Mouse (Mus musculus) CH12.LX (cell line): Measurements from ENCODE around the gene Jmjd8. TPM values are rescaled to one million over a fixed set of nuclear protein-coding genes. Genes with fewer than 3 reads are reported as not detected.
A peak's percentile ranks its signal among the peaks of the same experiment; 100 is the strongest.

ENCODE experiments used
- DNase-seq: peaks from one replicate; pipeline ENCODE4 v3.0.0-alpha.2; 2013; ENCODE audit errors: extremely low read depth
- H3K27ac ChIP-seq: 2 replicates; pipeline ENCODE4 v1.5.1; 2012; ENCODE audit warnings: low read depth, mild to moderate bottlenecking, control low read depth, moderate library complexity; ENCODE audit not compliant: insufficient read depth
- H3K27me3 ChIP-seq: replicated peaks from 2 replicates; pipeline ENCODE3; 2012; ENCODE audit warnings: inconsistent platforms
- H3K36me3 ChIP-seq, 2 experiments: replicated peaks in 1 of 2; 2 replicates each; pipeline versions ENCODE3 to v1.6.1; 2012; ENCODE audit warnings: inconsistent platforms in 1 of 2, low read length in 1 of 2, mild to moderate bottlenecking in 1 of 2, mixed read lengths in 1 of 2, moderate library complexity in 1 of 2; ENCODE audit not compliant: control insufficient read depth in 1 of 2, insufficient read depth in 1 of 2
- H3K4me1 ChIP-seq, 2 experiments: 2 replicates each; pipeline ENCODE4 v1.6.1; 2012; ENCODE audit warnings: inconsistent platforms in 1 of 2, moderate library complexity in 1 of 2; ENCODE audit not compliant: insufficient read depth in 2 of 2, control insufficient read depth in 1 of 2
- H3K4me2 ChIP-seq: 2 replicates; pipeline ENCODE4 v1.6.1; 2012; ENCODE audit warnings: low read depth, mild to moderate bottlenecking, control low read depth; ENCODE audit not compliant: poor library complexity, insufficient read depth, severe bottlenecking
- H3K4me3 ChIP-seq, 3 experiments: fragments of 150-350 bp in 1 of 3; sonication (generic) in 1 of 3; replicated peaks in 1 of 3; 2 replicates each; pipeline versions ENCODE3 to v1.5.1; 2011 to 2012; ENCODE audit warnings: low read depth in 2 of 3, low read length in 2 of 3, mild to moderate bottlenecking in 2 of 3, moderate library complexity in 2 of 3, control low read depth in 1 of 3, improper control_type of control experiment in 1 of 3, inconsistent platforms in 1 of 3, mixed read lengths in 1 of 3; ENCODE audit not compliant: poor library complexity in 1 of 3
- H3K79me2 ChIP-seq: replicated peaks from 2 replicates; pipeline ENCODE4 v1.6.1; 2012; ENCODE audit warnings: mild to moderate bottlenecking, moderate library complexity; ENCODE audit not compliant: control insufficient read depth, poor library complexity, insufficient read depth, severe bottlenecking; ENCODE audit errors: extremely low read depth
- H3K9ac ChIP-seq: 2 replicates; pipeline ENCODE4 v1.6.1; 2012; ENCODE audit warnings: low read depth, mild to moderate bottlenecking, control low read depth, moderate library complexity; ENCODE audit not compliant: insufficient read depth
- H3K9me3 ChIP-seq: replicated peaks from 2 replicates; pipeline ENCODE3; 2012; ENCODE audit warnings: low read length, inconsistent platforms, mixed read lengths
- BHLHE40 ChIP-seq: IDR thresholded peaks from 2 replicates; pipeline ENCODE4 v1.6.1; 2011; ENCODE audit warnings: mild to moderate bottlenecking, low read depth, low read length, improper control_type of control experiment
- CHD1 ChIP-seq: IDR thresholded peaks from 2 replicates; pipeline ENCODE4 v1.6.1; 2012; ENCODE audit warnings: low read depth, low read length, improper control_type of control experiment, inconsistent platforms
- CHD2 ChIP-seq: IDR thresholded peaks from 2 replicates; pipeline ENCODE4 v1.6.1; 2011; ENCODE audit warnings: low read length, improper control_type of control experiment
- CTCF ChIP-seq, 2 experiments: IDR thresholded peaks in 1 of 2; conservative IDR thresholded peaks in 1 of 2; 2 replicates each; pipeline ENCODE4 v1.5.1; 2011 to 2012; ENCODE audit warnings: low read depth in 2 of 2, low read length in 2 of 2, improper control_type of control experiment in 1 of 2, inconsistent platforms in 1 of 2, mild to moderate bottlenecking in 1 of 2, moderate library complexity in 1 of 2
- E2F4 ChIP-seq: IDR thresholded peaks from 2 replicates; pipeline ENCODE4 v1.6.1; 2011; ENCODE audit warnings: low read depth, low read length, improper control_type of control experiment; ENCODE audit not compliant: insufficient replicate concordance
- ELF1 ChIP-seq: IDR thresholded peaks from 2 replicates; pipeline ENCODE4 v1.6.1; 2014; ENCODE audit warnings: low read depth, mild to moderate bottlenecking, inconsistent platforms, low read length, improper control_type of control experiment
- EP300 ChIP-seq: IDR thresholded peaks from 2 replicates; pipeline ENCODE4 v1.6.1; 2011; ENCODE audit warnings: low read length, improper control_type of control experiment
- ETS1 ChIP-seq: conservative IDR thresholded peaks from 2 replicates; pipeline ENCODE4 v1.6.1; 2012; ENCODE audit warnings: low read depth, mild to moderate bottlenecking, inconsistent platforms, low read length, improper control_type of control experiment, moderate library complexity
- GABPA ChIP-seq: IDR thresholded peaks from 2 replicates; pipeline ENCODE4 v1.6.1; 2012; ENCODE audit warnings: low read depth, low read length, improper control_type of control experiment, inconsistent platforms; ENCODE audit not compliant: insufficient replicate concordance
- HCFC1 ChIP-seq: IDR thresholded peaks from 2 replicates; pipeline ENCODE4 v1.6.1; 2012; ENCODE audit warnings: low read depth, mild to moderate bottlenecking, inconsistent platforms, low read length, improper control_type of control experiment
- IRF4 ChIP-seq: IDR thresholded peaks from 2 replicates; pipeline ENCODE4 v1.6.1; 2014; ENCODE audit warnings: low read depth, mild to moderate bottlenecking, inconsistent platforms, low read length, improper control_type of control experiment
- JUN ChIP-seq: IDR thresholded peaks from 2 replicates; pipeline ENCODE4 v1.6.1; 2011; ENCODE audit warnings: low read depth, mild to moderate bottlenecking, low read length, improper control_type of control experiment, moderate library complexity; ENCODE audit not compliant: insufficient read depth
- JUND ChIP-seq: conservative IDR thresholded peaks from 2 replicates; pipeline ENCODE4 v1.6.1; 2011; ENCODE audit warnings: low read depth, low read length, improper control_type of control experiment
- KAT2A ChIP-seq: IDR thresholded peaks from 2 replicates; pipeline ENCODE4 v1.6.1; 2012; ENCODE audit warnings: low read length, improper control_type of control experiment, inconsistent platforms; ENCODE audit not compliant: insufficient replicate concordance
- MAFK ChIP-seq: IDR thresholded peaks from 2 replicates; pipeline ENCODE4 v1.6.1; 2011; ENCODE audit warnings: low read length, improper control_type of control experiment; ENCODE audit not compliant: insufficient replicate concordance
- MAX ChIP-seq: IDR thresholded peaks from 2 replicates; pipeline ENCODE4 v1.6.1; 2011; ENCODE audit warnings: low read length, improper control_type of control experiment
- MAZ ChIP-seq: IDR thresholded peaks from 2 replicates; pipeline ENCODE4 v1.6.1; 2012; ENCODE audit warnings: low read depth, mild to moderate bottlenecking, inconsistent platforms, low read length, improper control_type of control experiment, moderate library complexity
- MEF2A ChIP-seq: IDR thresholded peaks from 2 replicates; pipeline ENCODE4 v1.6.1; 2014; ENCODE audit warnings: low read depth, mild to moderate bottlenecking, inconsistent platforms, low read length, improper control_type of control experiment, borderline replicate concordance
- MXI1 ChIP-seq: IDR thresholded peaks from 2 replicates; pipeline ENCODE4 v1.6.1; 2011; ENCODE audit warnings: mild to moderate bottlenecking, low read depth, low read length, improper control_type of control experiment
- MYC ChIP-seq: IDR thresholded peaks from 2 replicates; pipeline ENCODE4 v1.6.1; 2011; ENCODE audit warnings: low read depth, mild to moderate bottlenecking, improper control_type of control experiment, low read length
- NRF1 ChIP-seq: IDR thresholded peaks from 2 replicates; pipeline ENCODE4 v1.6.1; 2014; ENCODE audit warnings: low read depth, mild to moderate bottlenecking, inconsistent platforms, low read length, improper control_type of control experiment, moderate library complexity
- PAX5 ChIP-seq: IDR thresholded peaks from 2 replicates; pipeline ENCODE4 v1.6.1; 2012; ENCODE audit warnings: low read length, inconsistent platforms, mixed read lengths
- POLR2A ChIP-seq: IDR thresholded peaks from 2 replicates; pipeline ENCODE4 v1.6.1; 2011; ENCODE audit warnings: low read depth, mild to moderate bottlenecking, improper control_type of control experiment, low read length
- POLR2AphosphoS2 ChIP-seq: IDR thresholded peaks from 2 replicates; pipeline ENCODE4 v1.6.1; 2011; ENCODE audit warnings: low read depth, low read length, improper control_type of control experiment
- RAD21 ChIP-seq: IDR thresholded peaks from 2 replicates; pipeline ENCODE4 v1.6.1; 2011; ENCODE audit warnings: low read depth, mild to moderate bottlenecking, low read length, improper control_type of control experiment, moderate library complexity
- RCOR1 ChIP-seq: conservative IDR thresholded peaks from 2 replicates; pipeline ENCODE4 v1.6.1; 2012; ENCODE audit warnings: low read depth, mild to moderate bottlenecking, inconsistent platforms, low read length, improper control_type of control experiment
- SIN3A ChIP-seq: IDR thresholded peaks from 2 replicates; pipeline ENCODE4 v1.6.1; 2012; ENCODE audit warnings: low read length, improper control_type of control experiment, inconsistent platforms
- SMC3 ChIP-seq: IDR thresholded peaks from 2 replicates; pipeline ENCODE4 v1.6.1; 2011; ENCODE audit warnings: low read depth, low read length, improper control_type of control experiment
- TBP ChIP-seq: conservative IDR thresholded peaks from 2 replicates; pipeline ENCODE4 v1.6.1; 2011; ENCODE audit warnings: low read depth, low read length, improper control_type of control experiment
- TCF12 ChIP-seq: IDR thresholded peaks from 2 replicates; pipeline ENCODE4 v1.6.1; 2014; ENCODE audit warnings: low read depth, mild to moderate bottlenecking, inconsistent platforms, low read length, improper control_type of control experiment
- UBTF ChIP-seq: IDR thresholded peaks from 2 replicates; pipeline ENCODE4 v1.6.1; 2012; ENCODE audit warnings: low read depth, mild to moderate bottlenecking, inconsistent platforms, low read length, improper control_type of control experiment, moderate library complexity
- USF1 ChIP-seq: IDR thresholded peaks from 2 replicates; pipeline ENCODE4 v1.6.1; 2014; ENCODE audit warnings: low read depth, mild to moderate bottlenecking, inconsistent platforms, low read length, improper control_type of control experiment
- USF2 ChIP-seq: conservative IDR thresholded peaks from 2 replicates; pipeline ENCODE4 v1.6.1; 2011; ENCODE audit warnings: low read depth, low read length, improper control_type of control experiment
- ZC3H11A ChIP-seq: IDR thresholded peaks from 2 replicates; pipeline ENCODE4 v1.6.1; 2012; ENCODE audit warnings: low read depth, mild to moderate bottlenecking, inconsistent platforms, low read length, improper control_type of control experiment
- ZKSCAN1 ChIP-seq: IDR thresholded peaks from 2 replicates; pipeline ENCODE4 v1.6.1; 2012; ENCODE audit warnings: low read depth, inconsistent platforms, low read length, improper control_type of control experiment, borderline replicate concordance
- ZMIZ1 ChIP-seq: IDR thresholded peaks from 2 replicates; pipeline ENCODE4 v1.6.1; 2012; ENCODE audit warnings: low read depth, mild to moderate bottlenecking, inconsistent platforms, low read length, improper control_type of control experiment
- ZNF384 ChIP-seq: IDR thresholded peaks from 2 replicates; pipeline ENCODE4 v1.6.1; 2012; ENCODE audit warnings: low read depth, low read length, improper control_type of control experiment, inconsistent platforms
- dilution Hi-C: fragments of 300-500 bp; cut with MboI; formaldehyde crosslinking; loops from 2 replicates; pipeline ENCODE4 v1.14.3; 2020; ENCODE audit warnings: low sequenced_read_pairs; ENCODE audit not compliant: extremely low pct_unique_long_range_greater_than_20kb, extremely low pct_ligation_motif_present
- in situ Hi-C: fragments of 300-500 bp; cut with MboI; formaldehyde crosslinking; loops from 3 replicates; pipeline ENCODE4 v1.14.3; 2019; ENCODE audit warnings: low sequenced_read_pairs, low pct_ligation_motif_present, low pct_unique_long_range_greater_than_20kb, mixed read lengths
- polyA plus RNA-seq: library from polyadenylated mRNA; unstranded; fragments of >175 nt; gene quantifications from 2 replicates; pipeline ENCODE4 v1.2.1, GENCODE M21; 2012; ENCODE audit warnings: low read depth; ENCODE audit not compliant: insufficient read length
- total RNA-seq, 2 experiments: library from RNA; depleted of rRNA; stranded (reverse); fragments of 300-350 nt in 1 of 2; fragments of >200 nt in 1 of 2; gene quantifications; 2 replicates each; pipeline ENCODE4 v1.2.3; 2012 to 2014

Jmjd8 gene
- total and polyA plus RNA-seq, 3 experiments: 4.8 to 8.3 (median 7.7) TPM

DNA sequence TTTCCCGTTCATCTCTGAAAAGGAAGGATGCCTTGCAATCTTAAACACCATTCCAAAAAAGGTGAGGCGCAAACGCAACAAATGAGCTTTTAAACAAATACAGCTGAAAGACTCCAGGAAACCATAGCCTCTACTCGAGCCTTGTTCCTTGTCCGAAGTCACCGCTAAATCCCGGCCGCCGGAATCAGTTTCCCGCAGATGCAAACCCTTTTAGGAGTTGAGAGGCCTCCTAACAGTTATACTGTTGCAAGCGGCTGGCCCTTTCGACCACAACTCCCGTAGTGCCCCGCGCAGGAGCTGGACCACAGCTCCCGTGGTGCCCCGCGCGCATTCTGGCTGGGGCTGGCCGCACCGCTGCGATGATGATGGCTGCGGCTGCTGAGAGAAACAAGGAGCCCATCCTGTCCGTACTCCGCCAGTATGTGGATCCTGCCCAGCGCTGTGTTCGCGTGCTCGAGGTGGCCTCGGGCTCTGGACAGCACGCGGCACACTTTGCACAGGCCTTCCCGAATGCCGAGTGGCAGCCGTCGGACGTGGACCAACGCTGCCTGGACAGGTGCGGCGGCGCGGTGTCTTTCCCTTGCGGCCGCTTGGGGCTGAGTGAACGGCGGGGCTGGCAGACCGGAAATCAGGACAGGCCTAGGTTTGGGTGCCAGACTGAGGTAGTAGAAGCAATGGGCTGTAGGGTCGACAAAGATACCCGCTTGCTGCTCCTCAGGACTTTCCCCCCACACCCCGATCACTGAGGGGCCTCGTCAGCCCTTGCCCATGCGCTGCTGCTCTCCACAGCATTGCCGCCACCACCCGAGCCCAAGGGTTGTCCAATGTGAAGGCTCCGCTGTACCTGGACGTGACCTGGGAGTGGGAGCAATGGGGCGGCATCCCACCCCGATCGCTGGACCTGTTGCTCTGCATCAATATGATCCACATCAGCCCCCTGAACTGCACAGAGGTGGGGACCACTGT is 46.8 kb downstream of the Jmjd8 start:
- in situ Hi-C loops (no loop called here), dilution Hi-C loops (no loop called here)
- peaks cover 24 to 38% of the 10 kb centered on the region in 2 experiments for H3K36me3 ChIP-seq
- peak; percentile 78 for DNase-seq
- peak overlapping the region; percentile 63 for H3K9ac ChIP-seq
- peaks cover 16% of the 10 kb centered on the region for H3K27me3 ChIP-seq
- H3K9me3 ChIP-seq: no peaks in the 10 kb centered on the region
- peak overlapping the region; percentile 73 for H3K27ac ChIP-seq
- peak overlapping the region; percentile 39 for H3K4me2 ChIP-seq
- peaks cover 6 to 18% of the 10 kb centered on the region in 2 experiments for H3K4me1 ChIP-seq
- H3K4me3 ChIP-seq: peak overlapping the region; percentile 63 to 93 (median 81)
- H3K79me2 ChIP-seq: no peaks in the 10 kb centered on the region
- no peak for TF ChIP-seq ZNF384
- no peak for TF ChIP-seq EP300
- no peak for TF ChIP-seq E2F4
- TF ChIP-seq RCOR1: no peak
- peak; percentile 63; the same call in 1 of the 2 replicates for TF ChIP-seq KAT2A
- TF ChIP-seq MYC: no peak
- peak; percentile 88 for TF ChIP-seq POLR2A
- peak; percentile 87; the same call in 1 of the 2 replicates for TF ChIP-seq UBTF
- no peak; the same call in 1 of the 2 replicates for TF ChIP-seq GABPA
- TF ChIP-seq NRF1: peak; percentile 44
- 0 out of 2 replicates have a peak, but pooled peaks have one; percentile 24 for TF ChIP-seq BHLHE40
- TF ChIP-seq CHD1: no peak
- peak; percentile 70; the same call in 1 of the 2 replicates for TF ChIP-seq MXI1
- TF ChIP-seq JUN: no peak
- TF ChIP-seq RAD21: no peak
- TF ChIP-seq USF1: no peak
- TF ChIP-seq SMC3: no peak
- no peak for TF ChIP-seq ZC3H11A
- TF ChIP-seq HCFC1: peak; percentile 88
- no peak for TF ChIP-seq USF2
- 0 out of 2 replicates have a peak, but pooled peaks have one; percentile 70 for TF ChIP-seq POLR2AphosphoS2
- TF ChIP-seq MAFK: no peak
- no peak for TF ChIP-seq PAX5
- peak; percentile 62 for TF ChIP-seq ELF1
- TF ChIP-seq IRF4: no peak
- TF ChIP-seq ZKSCAN1: no peak
- peak; percentile 24; the same call in 1 of the 2 replicates for TF ChIP-seq ZMIZ1
- TF ChIP-seq SIN3A: peak; percentile 51; the same call in 1 of the 2 replicates
- TF ChIP-seq CTCF (conservative IDR thresholded peaks at IDR 0.05 in 1 of 2, IDR thresholded peaks at IDR 0.05 in 1 of 2; ENCODE audit: low read depth in 2 of 2, low read length in 2 of 2): peak in 1 of 2 experiments; percentile 20; a peak in 1 of 4 replicates
- TF ChIP-seq JUND: no peak
- TF ChIP-seq CHD2: no peak; the same call in 1 of the 2 replicates
- no peak for TF ChIP-seq ETS1
- TF ChIP-seq TCF12: peak; percentile 78
- TF ChIP-seq TBP: no peak
- no peak for TF ChIP-seq MAZ
- TF ChIP-seq MEF2A: no peak
- peak; percentile 69; the same call in 1 of the 2 replicates for TF ChIP-seq MAX
